Mouse (Mus musculus) liver, adult 2 months (tissue): ENCODE data around the gene Klra2. TPM values are rescaled to one million over a fixed set of nuclear protein-coding genes. Genes with fewer than 3 reads are reported as not detected.

Experiments
- DNase-seq: peaks from one replicate; pipeline ENCODE4 v3.0.0-alpha.2; 2011; ENCODE audit warnings: low read depth, low spot score; ENCODE audit errors: extremely low read depth
- H3K27ac ChIP-seq: fragments of 200-500 bp; replicated peaks from 2 replicates; pipeline ENCODE4 v1.5.1; 2012; ENCODE audit warnings: low read depth, mild to moderate bottlenecking, control low read depth, inconsistent platforms, low read length; ENCODE audit not compliant: insufficient read depth
- H3K27me3 ChIP-seq: fragments of 200-500 bp; 2 replicates; pipeline ENCODE4 v1.6.1; 2012; ENCODE audit warnings: mild to moderate bottlenecking, moderate library complexity, low read length, inconsistent platforms; ENCODE audit not compliant: control insufficient read depth, insufficient read depth
- H3K36me3 ChIP-seq: fragments of 200-500 bp; 2 replicates; pipeline ENCODE4 v1.6.1; 2012; ENCODE audit warnings: low read length, inconsistent platforms; ENCODE audit not compliant: control insufficient read depth, insufficient read depth
- H3K4me1 ChIP-seq: fragments of 200-500 bp; 2 replicates; pipeline ENCODE4 v1.6.1; 2011; ENCODE audit warnings: low read length; ENCODE audit not compliant: control insufficient read depth, insufficient read depth
- H3K4me3 ChIP-seq: fragments of 200-500 bp; 2 replicates; pipeline ENCODE4 v1.5.1; 2011; ENCODE audit warnings: low read depth, mild to moderate bottlenecking, control low read depth, low read length, moderate library complexity; ENCODE audit not compliant: insufficient read depth
- H3K79me2 ChIP-seq: fragments of 200-500 bp; 2 replicates; pipeline ENCODE4 v1.6.1; 2012; ENCODE audit warnings: inconsistent platforms, mild to moderate bottlenecking, low read length, moderate library complexity; ENCODE audit not compliant: control insufficient read depth, insufficient read depth
- H3K9ac ChIP-seq: fragments of 200-500 bp; 2 replicates; pipeline ENCODE4 v1.6.1; 2012; ENCODE audit warnings: low read depth, mild to moderate bottlenecking, control low read depth, inconsistent platforms, low read length
- CTCF ChIP-seq: fragments of 200-500 bp; IDR thresholded peaks from 2 replicates; pipeline ENCODE4 v1.5.1; 2011; ENCODE audit warnings: low read depth, low read length, control low read depth
- POLR2A ChIP-seq: fragments of 200-500 bp; IDR thresholded peaks from 2 replicates; pipeline ENCODE4 v1.6.1; 2011; ENCODE audit warnings: low read length, control low read depth; ENCODE audit not compliant: insufficient read depth; ENCODE audit errors: extremely low read depth
- WGBS: fragments of 180-500 bp; shearing (Covaris S2); methylation state at CpG from one replicate; pipeline ENCODE4 v1.1.7; 2018; 5-methylcytosine and 5-hydroxymethylcytosine counted together
- polyA plus RNA-seq: library from polyadenylated mRNA; depleted of rRNA; stranded (reverse); fragments of >200 nt; gene quantifications from 2 replicates; pipeline ENCODE4 v1.2.3, GENCODE M21; 2012; rRNA removed
- total RNA-seq: library from RNA; depleted of rRNA; stranded (reverse); fragments of >200 nt; gene quantifications from 2 replicates; pipeline ENCODE4 v1.2.3, GENCODE M21; 2014; rRNA removed

The Klra2 gene
- total RNA-seq (3.0 and 3.5 TPM in 2 replicates), polyA plus RNA-seq (0.20 and 0.44 TPM in 2 replicates)

GRCm38 (mm10) chr6:131247206-131247605 lies at the start of gene Klra2:
Klra2 (minus strand) TSS chr6:131247362.
- Histone ChIP-seq H3K27me3 (no peaks in the 10 kb centered on the region), H3K4me3 (no peak within 1 kb of the TSS), H3K4me1 (no peaks in the 10 kb centered on the region), H3K27ac (no peak within 1 kb of the TSS), H3K9ac (no peak within 1 kb of the TSS), H3K36me3 (no peaks in the 10 kb centered on the region), H3K79me2 (no peaks in the 10 kb centered on the region)
- WGBS, result 78% methylated on average over 2 of the region's 2 CpGs
- TF ChIP-seq CTCF (no peak), POLR2A (no peak)
- DNase-seq, result peak; percentile 28

- Histone ChIP-seq H3K79me2 (no peaks in the 10 kb centered on the region), H3K36me3 (no peaks in the 10 kb centered on the region), H3K27me3 (no peaks in the 10 kb centered on the region), H3K27ac (no peak overlapping the region), H3K4me3 (no peak overlapping the region), H3K9ac (no peak overlapping the region), H3K4me1 (peaks cover 5% of the 10 kb centered on the region; the same call in 1 of the 2 replicates)
- WGBS, result 30% methylated on average over 5 of the region's 5 CpGs
- TF ChIP-seq CTCF, result no peak
- no peak for TF ChIP-seq POLR2A
- peak; percentile 76 for DNase-seq
Observed at GRCm38 (mm10) chr6:131294435-131295112, 47.4 kb upstream of the Klra2 start.

GRCm38 (mm10) chr6:131293916-131294315 lies 46.8 kb upstream of the Klra2 start:
- WGBS, result 68% methylated on average over 5 of the region's 5 CpGs
- H3K9ac ChIP-seq, result no peak overlapping the region
- no peaks in the 10 kb centered on the region for H3K79me2 ChIP-seq
- DNase-seq, result peak; percentile 7
- H3K4me3 ChIP-seq, result no peak overlapping the region
- H3K27me3 ChIP-seq, result no peaks in the 10 kb centered on the region
- H3K4me1 ChIP-seq, result peaks cover 5% of the 10 kb centered on the region; the same call in 1 of the 2 replicates
- no peak for TF ChIP-seq CTCF
- no peaks in the 10 kb centered on the region; the same call in 1 of the 2 replicates for H3K36me3 ChIP-seq
- H3K27ac ChIP-seq, result no peak overlapping the region

GRCm38 (mm10) chr6:131292991-131293788 lies 46.0 kb upstream of the Klra2 start, which contains the start of gene Magohb:
Magohb (minus strand) TSS chr6:131293244.
- Histone ChIP-seq H3K36me3 (no peaks in the 10 kb centered on the region; the same call in 1 of the 2 replicates), H3K27me3 (no peaks in the 10 kb centered on the region), H3K4me1 (peaks cover 5% of the 10 kb centered on the region; the same call in 1 of the 2 replicates), H3K27ac (no peak within 1 kb of the TSS), H3K9ac (peak within 1 kb of the TSS; percentile 78), H3K4me3 (peak within 1 kb of the TSS; percentile 76), H3K79me2 (no peaks in the 10 kb centered on the region)
- DNase-seq, result peak; percentile 46
- 0 out of 2 replicates have a peak, but pooled peaks have one; percentile 18 for TF ChIP-seq POLR2A
- TF ChIP-seq CTCF, result no peak
- WGBS, result 3% methylated on average over 51 of the region's 51 CpGs

GRCm38 (mm10) chr6:131292276-131292990 lies 45.3 kb upstream of the Klra2 start:
- H3K36me3 ChIP-seq, result peaks cover 5% of the 10 kb centered on the region
- no peaks in the 10 kb centered on the region for H3K79me2 ChIP-seq

More at GRCm38 (mm10) chr6:131292276-131292990, 45.3 kb upstream of the Klra2 start:
- TF ChIP-seq CTCF, result no peak
- no peak for TF ChIP-seq POLR2A
- DNase-seq, result peak; percentile 9
- Histone ChIP-seq H3K9ac (peak overlapping the region; percentile 78), H3K27me3 (no peaks in the 10 kb centered on the region), H3K4me3 (peak overlapping the region; percentile 76), H3K27ac (no peak overlapping the region), H3K4me1 (peaks cover 5% of the 10 kb centered on the region; the same call in 1 of the 2 replicates)
- WGBS, result 12% methylated on average over 10 of the region's 10 CpGs
